Mouse (Mus musculus) thymus, postnatal 36 days (tissue): ENCODE data around the gene Sugt1.

Experiments used
- DNase-seq, 2 experiments: peaks; one replicate each; pipeline ENCODE4 v3.0.0; 2022; ENCODE audit warnings: mixed read lengths in 2 of 2

Sugt1 gene

GRCm38 (mm10) chr14:79587139-79587851, at the start of gene Sugt1:
Gene Sugt1 (plus strand): TSS chr14:79587691.
- peak; percentile 96 to 97 for DNase-seq

GRCm38 (mm10) chr14:79537921-79538320, 49.6 kb upstream of the Sugt1 start:
- peak in 1 of 2 experiments; percentile 39 for DNase-seq

- DNase-seq, result no peak
Measured at GRCm38 (mm10) chr14:79541606-79542005, 45.9 kb upstream of the Sugt1 start.

- DNase-seq, result no peak
Measured at GRCm38 (mm10) chr14:79549343-79549742, 38.1 kb upstream of the Sugt1 start.

GRCm38 (mm10) chr14:79551929-79552328, 35.6 kb upstream of the Sugt1 start:
- no peak for DNase-seq

GRCm38 (mm10) chr14:79552854-79553253, 34.6 kb upstream of the Sugt1 start:
- DNase-seq, result no peak

- DNase-seq, result no peak
Measured at GRCm38 (mm10) chr14:79557796-79558195, 29.7 kb upstream of the Sugt1 start.

GRCm38 (mm10) chr14:79562745-79563144, 24.7 kb upstream of the Sugt1 start:
- DNase-seq, result peak; percentile 55 to 59

- no peak for DNase-seq
Measured at GRCm38 (mm10) chr14:79564784-79565183, 22.7 kb upstream of the Sugt1 start.

GRCm38 (mm10) chr14:79573482-79574191, 13.9 kb upstream of the Sugt1 start:
- no peak for DNase-seq

GRCm38 (mm10) chr14:79574361-79574760, 13.1 kb upstream of the Sugt1 start:
- DNase-seq, result no peak

- DNase-seq, result no peak
Measured at GRCm38 (mm10) chr14:79583526-79584245, 3.8 kb upstream of the Sugt1 start.

GRCm38 (mm10) chr14:79586499-79587138, 872 bp upstream of the Sugt1 start:
- no peak for DNase-seq

- no peak for DNase-seq
Measured at GRCm38 (mm10) chr14:79587852-79588229, 350 bp downstream of the Sugt1 start.

- no peak for DNase-seq
Measured at GRCm38 (mm10) chr14:79588534-79588951, 1.1 kb downstream of the Sugt1 start.

GRCm38 (mm10) chr14:79589401-79589800, 1.9 kb downstream of the Sugt1 start:
- no peak for DNase-seq

- no peak for DNase-seq
Measured at GRCm38 (mm10) chr14:79590916-79591315, 3.4 kb downstream of the Sugt1 start.

- no peak for DNase-seq
Measured at GRCm38 (mm10) chr14:79591611-79592010, 4.1 kb downstream of the Sugt1 start.

GRCm38 (mm10) chr14:79594069-79594468, 6.6 kb downstream of the Sugt1 start:
- DNase-seq, result no peak

- DNase-seq, result no peak
Measured at GRCm38 (mm10) chr14:79596602-79597001, 9.1 kb downstream of the Sugt1 start.

GRCm38 (mm10) chr14:79605881-79606280, 18.4 kb downstream of the Sugt1 start:
- DNase-seq, result no peak

GRCm38 (mm10) chr14:79606392-79606791, 18.9 kb downstream of the Sugt1 start:
- no peak for DNase-seq

GRCm38 (mm10) chr14:79606867-79607266, 19.4 kb downstream of the Sugt1 start:
- no peak for DNase-seq
